Mouse (Mus musculus) layer of hippocampus, adult 8-10 months (tissue): ENCODE measurements around the gene Gpr132. TPM values are rescaled to one million over a fixed set of nuclear protein-coding genes. Genes with fewer than 3 reads are reported as not detected.

Experiments
- DNase-seq, 2 experiments: peaks; one replicate each; pipeline ENCODE4 v3.0.0; 2022; ENCODE audit warnings: low spot score in 2 of 2
- total RNA-seq, 4 experiments: library from RNA; stranded (reverse); gene quantifications; 2 replicates each; pipeline ENCODE4 v1.2.4; 2022

Gpr132 gene
- not detected for total RNA-seq

- no peak for DNase-seq
Measured at GRCm38 (mm10) chr12:112868178-112869087, at the start of gene Gpr132. Gene Gpr132 (minus strand): TSS chr12:112868228.

GRCm38 (mm10) chr12:112917486-112917885 lies 49.5 kb upstream of the Gpr132 start:
- DNase-seq = no peak

- DNase-seq = no peak
Measured at GRCm38 (mm10) chr12:112916698-112917400, 48.8 kb upstream of the Gpr132 start.

- no peak for DNase-seq
Measured at GRCm38 (mm10) chr12:112915587-112915986, 47.6 kb upstream of the Gpr132 start.

GRCm38 (mm10) chr12:112914527-112914926 lies 46.5 kb upstream of the Gpr132 start:
- DNase-seq = no peak

GRCm38 (mm10) chr12:112912951-112913745 lies 45.1 kb upstream of the Gpr132 start:
- no peak for DNase-seq

GRCm38 (mm10) chr12:112911701-112912100 lies 43.7 kb upstream of the Gpr132 start:
- no peak for DNase-seq

- DNase-seq = no peak
Measured at GRCm38 (mm10) chr12:112908991-112909390, 41.0 kb upstream of the Gpr132 start.

- DNase-seq = no peak
Measured at GRCm38 (mm10) chr12:112905001-112905400, 37.0 kb upstream of the Gpr132 start.

- no peak for DNase-seq
Measured at GRCm38 (mm10) chr12:112903941-112904340, 35.9 kb upstream of the Gpr132 start.

- DNase-seq = peak; percentile 57 to 65
Measured at GRCm38 (mm10) chr12:112900641-112901040, 32.6 kb upstream of the Gpr132 start.

GRCm38 (mm10) chr12:112898960-112899359 lies 30.9 kb upstream of the Gpr132 start:
- DNase-seq = no peak

- no peak for DNase-seq
Measured at GRCm38 (mm10) chr12:112898351-112898750, 30.3 kb upstream of the Gpr132 start.

- DNase-seq = no peak
Measured at GRCm38 (mm10) chr12:112897522-112898212, 29.6 kb upstream of the Gpr132 start.

- DNase-seq = no peak
Measured at GRCm38 (mm10) chr12:112894969-112895368, 26.9 kb upstream of the Gpr132 start.

GRCm38 (mm10) chr12:112894303-112894884 lies 26.4 kb upstream of the Gpr132 start:
- DNase-seq = no peak

GRCm38 (mm10) chr12:112885465-112885864 lies 17.4 kb upstream of the Gpr132 start:
- no peak for DNase-seq

GRCm38 (mm10) chr12:112881301-112881815 lies 13.3 kb upstream of the Gpr132 start:
- no peak for DNase-seq

GRCm38 (mm10) chr12:112880661-112881060 lies 12.6 kb upstream of the Gpr132 start:
- DNase-seq = no peak

GRCm38 (mm10) chr12:112879731-112880130 lies 11.7 kb upstream of the Gpr132 start:
- no peak for DNase-seq
